Mouse (Mus musculus): ENCODE measurements around the gene Trim66. TPM values are rescaled to one million over a fixed set of nuclear protein-coding genes. Genes with fewer than 3 reads are reported as not detected.

Trim66 gene
- total and polyA plus RNA-seq, 3 experiments = 0.02 to 0.49 TPM; not detected in 1

DNA sequence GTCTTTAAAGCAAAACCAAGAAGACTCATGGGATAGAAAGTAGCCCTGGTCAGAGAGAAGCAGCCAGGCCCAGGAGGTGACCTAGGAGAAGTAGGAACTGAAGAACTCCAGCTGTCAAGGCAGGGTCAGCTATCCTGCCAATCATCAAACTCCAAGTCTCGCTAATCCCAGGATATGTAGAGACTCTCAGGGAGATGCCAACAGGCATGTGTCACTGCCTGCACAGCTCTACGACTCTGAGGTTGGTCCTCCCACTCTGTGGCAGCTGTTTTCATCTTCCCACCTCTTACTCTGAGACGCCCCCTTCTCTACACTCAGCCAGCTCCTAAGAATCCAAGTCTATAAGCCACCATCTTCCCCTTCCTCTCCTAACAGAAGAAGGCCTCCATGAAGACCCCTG is 24.8 kb upstream of the Trim66 start:
- TF ChIP-seq TAL1 (conservative IDR thresholded peaks at IDR 0.05; ENCODE audit: low read depth, low read length) = no peak
- no peak for TF ChIP-seq GATA1 (IDR thresholded peaks at IDR 0.05; ENCODE audit: borderline replicate concordance, low read length)
- TF ChIP-seq POLR2AphosphoS5 (IDR thresholded peaks at IDR 0.05; ENCODE audit: insufficient replicate concordance, low read depth, low read length) = no peak
- no peak for TF ChIP-seq CTCF (IDR thresholded peaks at IDR 0.05; ENCODE audit: low read depth, low read length)
- TF ChIP-seq GATA2 (IDR thresholded peaks at IDR 0.05; ENCODE audit: borderline replicate concordance, low read depth, low read length) = no peak
- H3K27me3 ChIP-seq (ENCODE audit: insufficient read depth, low read length) = peaks cover 52% of the 10 kb centered on the region
- H3K36me3 ChIP-seq (replicated peaks) = peaks cover under 1% of the 10 kb centered on the region
- ATAC-seq (ENCODE audit: extremely low read depth, insufficient number of reproducible peaks, low FRiP score, poor library complexity, severe bottlenecking) (no peak), DNase-seq (ENCODE audit: low spot score) (no peak)
- no peak overlapping the region for H3K4me3 ChIP-seq (ENCODE audit: low read depth, low read length)
- H3K9me3 ChIP-seq (replicated peaks) = no peaks in the 10 kb centered on the region
- H3K4me1 ChIP-seq (ENCODE audit: insufficient read depth, low read depth, low read length) = peaks cover 12% of the 10 kb centered on the region; the same call in 1 of the 2 replicates

DNA sequence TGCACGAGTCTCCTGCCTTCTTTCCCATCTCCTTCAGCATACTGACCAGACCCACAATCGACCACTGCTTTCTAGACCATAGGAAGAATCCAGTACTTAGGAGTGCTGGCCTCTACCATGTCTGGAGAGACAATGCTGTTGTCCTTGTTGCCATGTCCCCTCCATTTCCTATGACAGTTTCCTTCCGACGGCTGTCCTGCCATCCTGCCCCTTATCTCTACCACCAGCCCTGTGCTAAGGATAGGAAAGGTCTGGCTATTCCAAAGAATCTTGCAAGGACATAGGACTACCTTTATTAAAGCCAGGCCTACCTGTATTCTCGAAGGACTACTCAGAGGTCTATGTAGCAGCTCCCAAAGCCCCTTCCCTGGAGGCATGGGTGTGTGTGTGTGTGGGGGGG is 23.6 kb upstream of the Trim66 start:
- TF ChIP-seq TAL1 (conservative IDR thresholded peaks at IDR 0.05; ENCODE audit: low read depth, low read length) (no peak), GATA2 (IDR thresholded peaks at IDR 0.05; ENCODE audit: borderline replicate concordance, low read depth, low read length) (no peak), CTCF (IDR thresholded peaks at IDR 0.05; ENCODE audit: low read depth, low read length) (no peak), GATA1 (IDR thresholded peaks at IDR 0.05; ENCODE audit: borderline replicate concordance, low read length) (no peak), POLR2AphosphoS5 (IDR thresholded peaks at IDR 0.05; ENCODE audit: insufficient replicate concordance, low read depth, low read length) (no peak)
- Histone ChIP-seq H3K4me1 (ENCODE audit: insufficient read depth, low read depth, low read length) (peaks cover 12% of the 10 kb centered on the region; the same call in 1 of the 2 replicates), H3K36me3 (replicated peaks) (peaks cover 4% of the 10 kb centered on the region), H3K27me3 (ENCODE audit: insufficient read depth, low read length) (peaks cover 46% of the 10 kb centered on the region), H3K4me3 (ENCODE audit: low read depth, low read length) (no peak overlapping the region), H3K9me3 (replicated peaks) (no peaks in the 10 kb centered on the region)
- DNase-seq (ENCODE audit: low spot score) (no peak), ATAC-seq (ENCODE audit: extremely low read depth, insufficient number of reproducible peaks, low FRiP score, poor library complexity, severe bottlenecking) (no peak)

DNA sequence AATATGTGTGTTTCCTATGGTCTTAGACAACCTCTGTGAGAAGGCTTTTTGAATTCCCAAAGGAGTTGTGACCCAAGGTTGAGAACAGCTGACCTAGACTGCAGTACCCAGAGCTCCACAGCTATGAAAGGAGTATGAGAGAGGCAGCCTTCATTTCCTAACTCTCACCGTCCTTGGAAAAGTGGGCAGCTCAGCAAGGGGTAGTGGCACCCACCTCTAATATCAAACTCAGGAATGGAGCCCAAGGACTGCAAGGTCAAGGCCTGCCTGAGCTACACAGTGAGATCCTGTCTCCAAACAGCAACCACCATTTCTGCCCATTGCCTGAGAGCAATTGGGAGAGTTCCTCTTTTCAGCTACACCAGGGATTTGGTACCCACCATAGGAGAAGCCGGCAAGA is 21.8 kb upstream of the Trim66 start:
- ATAC-seq (ENCODE audit: extremely low read depth, insufficient number of reproducible peaks, low FRiP score, poor library complexity, severe bottlenecking) = no peak
- peaks cover 12% of the 10 kb centered on the region; the same call in 1 of the 2 replicates for H3K4me1 ChIP-seq (ENCODE audit: insufficient read depth, low read depth, low read length)

DNA sequence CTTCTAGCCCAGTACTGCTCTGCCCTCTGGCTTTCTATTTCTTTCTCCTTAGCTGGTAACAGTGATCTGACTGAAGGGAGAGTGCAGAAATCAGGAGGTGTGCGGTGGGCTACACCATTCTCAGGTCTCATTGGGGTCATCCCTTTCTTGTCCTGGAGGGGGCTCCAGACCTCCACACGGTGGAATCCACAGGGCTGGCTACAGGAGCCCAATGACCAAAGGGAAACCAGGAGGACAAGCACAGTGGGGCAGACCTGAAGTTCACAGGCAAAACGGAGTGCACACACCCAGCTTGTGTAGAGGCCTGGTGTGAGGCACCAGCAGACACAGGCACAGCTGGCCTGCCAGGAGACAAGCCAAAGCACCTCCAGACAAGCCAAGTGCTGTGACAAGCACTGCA is 20.4 kb upstream of the Trim66 start:
- no peak for DNase-seq (ENCODE audit: low spot score)
- Histone ChIP-seq H3K4me3 (ENCODE audit: low read depth, low read length) (no peak overlapping the region), H3K27me3 (ENCODE audit: insufficient read depth, low read length) (peaks cover 17% of the 10 kb centered on the region), H3K9me3 (replicated peaks) (no peaks in the 10 kb centered on the region), H3K4me1 (ENCODE audit: insufficient read depth, low read depth, low read length) (peaks cover 17% of the 10 kb centered on the region), H3K36me3 (replicated peaks) (peaks cover 36% of the 10 kb centered on the region)
- ATAC-seq (ENCODE audit: extremely low read depth, insufficient number of reproducible peaks, low FRiP score, poor library complexity, severe bottlenecking) = no peak
- TF ChIP-seq TAL1 (conservative IDR thresholded peaks at IDR 0.05; ENCODE audit: low read depth, low read length) (no peak), CTCF (IDR thresholded peaks at IDR 0.05; ENCODE audit: low read depth, low read length) (no peak), GATA2 (IDR thresholded peaks at IDR 0.05; ENCODE audit: borderline replicate concordance, low read depth, low read length) (no peak), GATA1 (IDR thresholded peaks at IDR 0.05; ENCODE audit: borderline replicate concordance, low read length) (no peak), POLR2AphosphoS5 (IDR thresholded peaks at IDR 0.05; ENCODE audit: insufficient replicate concordance, low read depth, low read length) (no peak)

More for the DNA sequence above, 21.8 kb upstream of the Trim66 start:
- H3K9me3 ChIP-seq (replicated peaks) = no peaks in the 10 kb centered on the region
- H3K36me3 ChIP-seq (replicated peaks) = peaks cover 22% of the 10 kb centered on the region
- H3K27me3 ChIP-seq (ENCODE audit: insufficient read depth, low read length) = peaks cover 29% of the 10 kb centered on the region
- H3K4me3 ChIP-seq (ENCODE audit: low read depth, low read length) = no peak overlapping the region
- TF ChIP-seq POLR2AphosphoS5 (IDR thresholded peaks at IDR 0.05; ENCODE audit: insufficient replicate concordance, low read depth, low read length) (no peak), TAL1 (conservative IDR thresholded peaks at IDR 0.05; ENCODE audit: low read depth, low read length) (no peak), GATA2 (IDR thresholded peaks at IDR 0.05; ENCODE audit: borderline replicate concordance, low read depth, low read length) (no peak)
- no peak for DNase-seq (ENCODE audit: low spot score)

DNA sequence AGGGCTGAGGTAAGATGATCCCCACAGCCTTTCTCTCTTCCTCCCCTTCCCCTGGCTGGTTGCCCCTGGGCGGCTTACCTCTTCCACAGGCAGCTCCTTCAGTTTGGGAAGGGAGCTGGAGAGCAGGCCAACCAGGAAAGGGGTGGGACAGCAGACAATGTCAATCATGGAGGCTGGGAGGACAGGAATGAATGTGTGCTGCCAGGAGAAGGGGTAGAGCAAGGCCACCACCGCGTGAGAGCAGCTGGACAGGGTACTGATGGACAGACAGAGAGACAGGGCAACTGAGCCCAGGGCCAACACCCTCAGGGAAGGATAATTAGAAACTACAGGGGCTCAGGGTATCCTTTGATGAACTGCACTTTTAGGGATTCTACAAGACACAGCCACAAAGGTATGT is 19.6 kb upstream of the Trim66 start:
- ATAC-seq (ENCODE audit: extremely low read depth, insufficient number of reproducible peaks, low FRiP score, poor library complexity, severe bottlenecking) = no peak
- no peak for TF ChIP-seq CTCF (IDR thresholded peaks at IDR 0.05; ENCODE audit: low read depth, low read length)
- Histone ChIP-seq H3K36me3 (replicated peaks) (peaks cover 44% of the 10 kb centered on the region), H3K4me1 (ENCODE audit: insufficient read depth, low read depth, low read length) (peaks cover 17% of the 10 kb centered on the region), H3K4me3 (ENCODE audit: low read depth, low read length) (no peak overlapping the region), H3K9me3 (replicated peaks) (no peaks in the 10 kb centered on the region), H3K27me3 (ENCODE audit: insufficient read depth, low read length) (peaks cover 9% of the 10 kb centered on the region)
- DNase-seq (ENCODE audit: low spot score) = no peak

DNA sequence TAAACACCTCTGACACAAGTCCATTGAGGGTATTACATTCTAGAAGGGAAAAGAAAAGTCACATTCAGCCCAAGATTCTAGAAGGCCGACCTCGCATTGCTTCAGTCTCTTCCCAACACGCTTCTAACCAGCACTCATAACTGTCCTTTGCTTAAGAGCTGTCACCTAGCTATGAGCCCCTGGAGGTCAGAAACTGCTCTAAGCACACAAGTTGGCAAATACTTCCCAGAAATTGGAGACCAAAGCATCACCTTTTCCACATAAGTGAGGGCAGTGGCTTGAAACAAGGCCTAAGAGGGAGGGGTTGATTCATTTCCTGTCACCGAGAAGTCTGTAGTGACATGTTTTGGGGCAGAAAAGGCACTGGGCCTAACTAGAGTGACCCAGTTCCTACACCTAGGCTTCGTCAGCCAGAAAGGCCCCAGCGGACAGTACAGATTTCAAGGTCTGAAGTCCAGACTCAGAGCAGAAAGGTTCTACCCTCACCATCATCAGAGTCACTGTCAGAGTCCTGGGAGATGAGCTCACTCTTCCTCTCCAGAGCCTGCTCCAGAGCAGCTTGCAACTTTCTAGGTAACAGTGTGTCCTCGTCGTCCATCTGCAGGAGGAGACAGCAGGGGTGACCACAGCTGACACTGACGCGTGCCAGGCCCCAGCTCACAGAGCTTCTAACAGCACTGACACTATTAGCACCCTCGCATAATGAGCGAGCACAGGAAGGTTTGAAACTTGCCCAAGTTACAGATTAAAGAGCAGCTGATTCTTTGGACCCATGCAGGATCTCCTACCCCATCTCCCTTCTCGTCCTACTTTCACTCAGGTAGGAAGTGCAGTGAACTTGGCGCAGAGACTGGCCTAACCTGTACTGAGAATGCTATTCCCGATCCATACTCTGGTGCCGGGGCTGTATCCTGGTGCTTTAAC is 18.1 kb upstream of the Trim66 start:
- TF ChIP-seq GATA1 (IDR thresholded peaks at IDR 0.05; ENCODE audit: borderline replicate concordance, low read length) (no peak), GATA2 (IDR thresholded peaks at IDR 0.05; ENCODE audit: borderline replicate concordance, low read depth, low read length) (no peak), TAL1 (conservative IDR thresholded peaks at IDR 0.05; ENCODE audit: low read depth, low read length) (no peak), POLR2AphosphoS5 (IDR thresholded peaks at IDR 0.05; ENCODE audit: insufficient replicate concordance, low read depth, low read length) (peak; percentile 77; the same call in 1 of the 2 replicates)
- DNase-seq (ENCODE audit: low spot score) (no peak), ATAC-seq (ENCODE audit: extremely low read depth, insufficient number of reproducible peaks, low FRiP score, poor library complexity, severe bottlenecking) (no peak)
- Histone ChIP-seq H3K36me3 (replicated peaks) (peaks cover 59% of the 10 kb centered on the region), H3K27me3 (ENCODE audit: insufficient read depth, low read length) (no peaks in the 10 kb centered on the region), H3K9me3 (replicated peaks) (no peaks in the 10 kb centered on the region), H3K4me1 (ENCODE audit: insufficient read depth, low read depth, low read length) (peaks cover 26% of the 10 kb centered on the region), H3K4me3 (ENCODE audit: low read depth, low read length) (no peak overlapping the region)
